Mouse (Mus musculus) cerebellum, adult (tissue): Measurements from ENCODE around the gene Myo1g.
A peak's percentile ranks its signal among the peaks of the same experiment; 100 is the strongest.

ENCODE experiments used
- ATAC-seq: cut with Nextera tagmentation; 2 replicates; pipeline ENCODE4 v1.9.2; 2017; ENCODE audit warnings: mild to moderate bottlenecking, moderate library complexity, mixed read lengths; ENCODE audit not compliant: insufficient number of reproducible peaks, low FRiP score, low TSS enrichment

Myo1g gene

GRCm38 (mm10) chr11:6489691-6490503, 30.9 kb downstream of the Myo1g start:
- peak; percentile 61; the same call in 1 of the 2 replicates for ATAC-seq

DNA sequence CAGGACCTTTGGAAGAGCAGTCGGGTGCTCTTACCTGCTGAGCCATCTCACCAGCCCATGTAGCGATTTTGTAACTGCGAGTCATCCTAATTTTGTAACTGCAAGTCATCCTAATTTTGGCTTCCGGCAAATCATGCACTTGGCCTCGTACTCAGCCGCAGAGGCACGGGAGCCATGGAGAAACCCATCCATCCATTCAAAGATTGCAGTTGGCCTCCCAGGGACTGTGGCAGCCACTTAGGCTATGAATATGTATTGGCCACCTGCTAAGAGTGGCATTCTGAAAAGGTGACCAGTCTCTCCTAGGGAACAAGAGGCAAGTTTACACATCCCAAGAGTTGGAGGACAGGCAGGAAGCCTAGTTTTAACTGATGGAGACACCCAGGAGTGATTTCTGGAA, 31.5 kb downstream of the Myo1g start:
- no peak for ATAC-seq

DNA sequence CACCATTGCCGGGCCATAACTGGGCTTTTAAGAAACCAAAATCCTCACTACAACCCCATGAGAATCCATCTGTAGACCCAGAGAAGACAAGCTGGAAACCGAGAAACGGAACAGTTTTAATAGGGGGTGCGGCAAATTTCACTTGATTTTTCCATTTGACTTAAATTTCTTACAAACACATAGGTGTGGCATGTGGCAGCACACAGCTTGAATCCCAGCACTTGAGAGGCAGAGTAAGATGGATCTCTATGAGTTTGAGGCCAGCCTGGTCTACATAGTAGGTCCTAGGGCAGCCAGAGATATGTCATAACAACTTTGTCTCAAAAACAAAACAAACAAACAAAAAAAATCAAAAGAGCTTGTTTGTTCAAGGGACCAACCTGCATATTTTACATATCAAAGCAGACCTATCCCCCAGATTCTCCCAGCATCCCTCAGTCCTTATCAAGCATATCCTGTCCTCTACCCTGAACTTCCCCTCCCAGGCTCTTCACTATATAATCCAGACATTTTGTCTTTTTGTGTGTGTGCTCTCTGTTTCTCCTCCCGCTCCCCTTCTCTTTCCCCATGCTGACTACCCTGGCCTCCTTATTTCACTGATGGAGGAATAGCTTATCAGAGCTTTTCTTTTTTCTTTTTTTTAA, 32.6 kb downstream of the Myo1g start:
- ATAC-seq, result no peak

DNA sequence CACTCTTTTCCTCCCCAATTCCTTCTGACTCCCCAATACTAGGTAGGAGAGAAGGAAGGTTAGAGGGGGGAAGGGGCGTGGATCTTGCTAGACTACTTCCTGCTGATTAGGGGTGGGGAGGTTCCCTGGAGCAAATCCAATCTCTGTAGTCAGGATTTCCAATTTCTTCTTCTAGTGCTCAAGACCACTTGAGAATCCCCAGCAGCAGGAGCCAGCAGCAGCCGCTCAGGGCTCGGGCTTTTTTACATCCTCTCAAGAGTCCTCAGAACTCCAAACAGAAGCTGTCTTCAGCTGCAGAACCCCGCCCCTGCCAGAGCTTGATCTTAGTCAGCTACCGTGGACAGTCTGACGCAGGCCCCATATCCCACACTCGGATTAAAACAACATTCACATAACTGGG, 33.3 kb downstream of the Myo1g start:
- ATAC-seq, result no peak

DNA sequence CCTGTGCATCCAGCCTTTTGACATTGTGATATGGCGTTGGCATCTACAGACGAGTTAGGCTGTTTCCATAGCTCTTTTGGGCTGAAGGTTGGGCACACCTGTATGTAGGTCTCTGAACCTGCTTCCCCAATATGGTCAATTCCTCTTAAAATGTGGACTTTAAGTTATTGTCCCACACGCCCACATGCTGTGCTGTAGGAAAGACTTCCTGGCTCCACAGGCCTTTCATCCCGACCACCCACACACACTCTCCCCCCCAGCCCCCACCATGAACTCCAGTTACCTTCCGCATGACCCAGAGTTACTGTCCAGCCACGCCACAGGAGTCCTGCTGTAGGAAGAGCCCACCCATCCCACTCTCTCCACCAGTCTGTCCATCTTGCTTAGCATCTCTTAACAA, 33.8 kb downstream of the Myo1g start:
- no peak for ATAC-seq

GRCm38 (mm10) chr11:6484244-6484959, 36.4 kb downstream of the Myo1g start:
- no peak for ATAC-seq

- no peak for ATAC-seq
Observed at GRCm38 (mm10) chr11:6483103-6483502, 37.7 kb downstream of the Myo1g start.

GRCm38 (mm10) chr11:6481669-6482185, 39.0 kb downstream of the Myo1g start:
- ATAC-seq, result peak; percentile 56; the same call in 1 of the 2 replicates

GRCm38 (mm10) chr11:6480681-6481405, 39.9 kb downstream of the Myo1g start:
- no peak for ATAC-seq

- peak; percentile 78; the same call in 1 of the 2 replicates for ATAC-seq
Observed at GRCm38 (mm10) chr11:6480191-6480590, 40.6 kb downstream of the Myo1g start.

- ATAC-seq, result no peak
Observed at GRCm38 (mm10) chr11:6479231-6479630, 41.5 kb downstream of the Myo1g start.

- ATAC-seq, result no peak
Observed at GRCm38 (mm10) chr11:6477350-6477749, 43.4 kb downstream of the Myo1g start.

DNA sequence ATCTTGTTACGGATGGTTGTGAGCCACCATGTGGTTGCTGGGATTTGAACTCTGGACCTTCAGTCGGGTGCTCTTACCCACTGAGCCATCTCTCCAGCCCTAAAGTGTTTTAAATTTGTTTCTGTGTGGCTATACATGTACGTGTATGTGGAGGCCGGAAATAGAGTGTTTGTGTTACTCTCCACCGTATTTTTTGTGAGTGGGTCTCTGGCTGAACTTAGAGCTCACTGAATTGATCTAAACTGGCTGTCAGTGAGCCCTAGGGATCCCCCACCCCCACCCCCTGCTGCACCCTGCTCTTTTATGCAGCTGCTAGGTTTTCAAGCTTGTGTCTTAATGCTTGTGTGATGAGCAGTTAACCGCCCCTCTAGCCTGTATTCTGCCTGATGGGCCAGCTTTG, 43.9 kb downstream of the Myo1g start:
- ATAC-seq, result no peak

- ATAC-seq, result peak; percentile 73
Observed at GRCm38 (mm10) chr11:6475867-6476484, 44.8 kb downstream of the Myo1g start, which contains the start of gene Purb. TSS of gene Purb (minus strand) at chr11:6475917.

- ATAC-seq, result peak; percentile 32; the same call in 1 of the 2 replicates
Observed at GRCm38 (mm10) chr11:6474874-6475731, 45.7 kb downstream of the Myo1g start.

GRCm38 (mm10) chr11:6474381-6474780, 46.4 kb downstream of the Myo1g start:
- ATAC-seq, result no peak

DNA sequence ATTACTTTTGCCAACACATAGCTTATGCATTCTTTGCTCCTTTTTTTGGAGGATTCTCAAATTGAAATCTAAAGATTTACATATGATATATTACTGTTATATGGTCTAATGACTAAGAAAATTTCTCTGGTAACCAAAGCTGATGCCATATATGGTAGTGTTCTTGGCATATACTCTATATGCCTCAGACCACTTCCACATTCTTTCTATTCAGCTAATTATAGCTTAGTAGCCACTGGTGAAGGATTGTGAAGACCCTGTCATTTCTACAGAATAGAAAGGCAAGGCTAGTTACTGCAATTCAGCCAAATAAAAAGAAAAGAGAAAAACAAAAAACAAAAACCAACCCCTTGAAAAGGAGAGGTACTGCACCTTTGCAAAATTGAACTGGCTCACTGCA, 48.7 kb downstream of the Myo1g start:
- ATAC-seq, result no peak

DNA sequence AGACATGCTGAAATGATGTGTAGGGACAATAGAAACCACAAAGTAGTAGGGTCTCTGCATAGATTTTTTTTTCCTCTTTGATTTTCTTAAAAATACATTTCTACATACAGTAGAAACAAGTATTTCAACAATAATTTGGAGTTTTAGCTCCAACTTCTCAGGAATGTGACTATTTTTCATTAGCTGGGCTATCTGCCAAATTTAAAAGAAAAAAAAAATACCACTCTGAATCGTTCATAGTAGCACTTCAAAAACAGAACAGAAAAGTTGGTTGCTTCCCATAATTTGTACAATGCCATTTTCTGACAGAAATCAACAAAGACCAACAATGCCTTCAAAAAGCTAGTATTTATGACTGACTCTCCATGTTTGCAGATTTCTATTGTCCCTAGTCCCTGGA, 49.3 kb downstream of the Myo1g start:
- no peak for ATAC-seq

GRCm38 (mm10) chr11:6471054-6471453, 49.7 kb downstream of the Myo1g start:
- no peak for ATAC-seq
